In genomic region chr14:53760578-53760977, GRCm38 (mm10) we compare ENCODE assay signal across 7 mouse cellular contexts.
DNase-seq lines count a peak whose midpoint lies in the region; ATAC-seq and TF ChIP-seq lines count a peak whose summit lies in the region.
"Not testable (repeated sequence)": the region's sequence is repeated elsewhere in the genome, so short reads cannot be mapped to it uniquely, and the experiment has no call there.

No protein-coding gene starts in this region.

- H3K27ac ChIP-seq in layer of hippocampus, adult 2 months; liver, postnatal 0 days (ENCODE audit: low read depth): not testable (repeated sequence)

- H3K4me3 ChIP-seq in layer of hippocampus, adult 2 months; liver, postnatal 0 days (ENCODE audit: low read depth, low read length): not testable (repeated sequence)

- DNase-seq in layer of hippocampus, adult 2 months (ENCODE audit: low spot score in 2 of 2); liver, postnatal 0 days: not testable (repeated sequence)
- peak; percentile 7 for DNase-seq in thymus, postnatal 0 days (ENCODE audit: low spot score)

- not testable (repeated sequence) for H3K4me1 ChIP-seq in liver, postnatal 0 days (ENCODE audit: insufficient read depth)

- WGBS in liver, postnatal 0 days (ENCODE audit: insufficient replicate concordance), result 52% methylated on average over 2 of the region's 2 CpGs

- H3K4me2 ChIP-seq in liver, postnatal 0 days (ENCODE audit: low read depth, low read length), result not testable (repeated sequence)

- peak; percentile 40; the same call in 1 of the 2 replicates for TF ChIP-seq CTCF in layer of hippocampus, adult 2 months (conservative IDR thresholded peaks at IDR 0.05)
- 0 out of 2 replicates have a peak, but pooled peaks have one; percentile 16 for TF ChIP-seq CTCF in liver, postnatal 0 days (IDR thresholded peaks at IDR 0.05; ENCODE audit: low read depth)

- H3K36me3 ChIP-seq in liver, postnatal 0 days (replicated peaks; ENCODE audit: insufficient read depth, low read length), result not testable (repeated sequence)

- not testable (repeated sequence) for H3K27me3 ChIP-seq in liver, postnatal 0 days (ENCODE audit: insufficient read depth, low read length)

- not testable (repeated sequence) for TF ChIP-seq EP300 in liver, postnatal 0 days (IDR thresholded peaks at IDR 0.05; ENCODE audit: low read depth)

- not testable (repeated sequence) for H3K9ac ChIP-seq in liver, postnatal 0 days (replicated peaks)

- ATAC-seq in activated CD4-positive, CD25-positive, alpha-beta regulatory T cell, adult 4 months, result peak; percentile 46
- ATAC-seq in frontal cortex, adult (ENCODE audit: low TSS enrichment), result 0 out of 2 replicates have a peak, but pooled peaks have one; percentile 52
- ATAC-seq in inflammation-experienced regulatory T-cells, adult 6 months, result peak; percentile 41
- not testable (repeated sequence) for ATAC-seq in liver, postnatal 0 days
- peak; percentile 79 for ATAC-seq in megakaryocyte-erythroid progenitor cell, adult 5-6 weeks (replicated peaks; ENCODE audit: low FRiP score, low TSS enrichment, poor library complexity, severe bottlenecking)

- H3K9me3 ChIP-seq in liver, postnatal 0 days (ENCODE audit: low read length), result not testable (repeated sequence)
